Mouse (Mus musculus) embryonic facial prominence, embryonic 11.5 days (tissue): ENCODE measurements at regions not wholly inside any gene's neighbourhood (a gene's known extent, or its start where the extent isn't known, plus 50 kb on each side); places are given as distances from the start of the nearest gene placed in this dataset.

ENCODE experiments used
- ATAC-seq: fragments of 200-750 bp; cut with Nextera tagmentation; replicated peaks from 2 replicates; pipeline ENCODE4 v1.8.0; 2017; ENCODE audit warnings: low read depth; ENCODE audit not compliant: insufficient number of reproducible peaks, low FRiP score, low TSS enrichment
- DNase-seq: peaks from one replicate; pipeline ENCODE4 v3.0.0-alpha.2; 2015; ENCODE audit warnings: low spot score
- H3K27ac ChIP-seq: fragments of 300-500 bp; sonication (generic); replicated peaks from 2 replicates; pipeline ENCODE4 v1.5.1; 2014; ENCODE audit warnings: mild to moderate bottlenecking, low read depth, low read length, control low read depth
- H3K27me3 ChIP-seq: fragments of 300-500 bp; sonication (generic); 2 replicates; pipeline ENCODE4 v1.6.1; 2014; ENCODE audit warnings: mild to moderate bottlenecking, low read length, moderate library complexity, mixed read lengths; ENCODE audit not compliant: control insufficient read depth, insufficient read depth
- H3K36me3 ChIP-seq: fragments of 300-500 bp; sonication (generic); replicated peaks from 2 replicates; pipeline ENCODE4 v1.6.1; 2014; ENCODE audit warnings: low read depth, mild to moderate bottlenecking, low read length, moderate library complexity, mixed read lengths; ENCODE audit not compliant: control insufficient read depth, insufficient read depth
- H3K4me1 ChIP-seq: fragments of 300-500 bp; sonication (generic); 2 replicates; pipeline ENCODE4 v1.6.1; 2014; ENCODE audit warnings: low read length, mixed read lengths; ENCODE audit not compliant: control insufficient read depth, insufficient read depth
- H3K4me2 ChIP-seq: fragments of 300-500 bp; sonication (generic); 2 replicates; pipeline ENCODE4 v1.6.1; 2014; ENCODE audit warnings: low read depth, mild to moderate bottlenecking, control low read depth, low read length, moderate library complexity
- H3K4me3 ChIP-seq: fragments of 300-500 bp; sonication (generic); 2 replicates; pipeline ENCODE4 v1.5.1; 2014; ENCODE audit warnings: low read depth, low read length, control low read depth
- H3K9ac ChIP-seq: fragments of 300-500 bp; sonication (generic); replicated peaks from 2 replicates; pipeline ENCODE4 v1.6.1; 2014; ENCODE audit warnings: mild to moderate bottlenecking, control low read depth, low read length
- H3K9me3 ChIP-seq: fragments of 300-500 bp; sonication (generic); replicated peaks from 2 replicates; pipeline ENCODE4 v1.6.1; 2016; ENCODE audit warnings: mild to moderate bottlenecking, low read length, inconsistent platforms, mixed read lengths; ENCODE audit not compliant: control insufficient read depth
- WGBS: fragments of 180-500 bp; shearing (Covaris S2); extraction: QIAGEN DNeasy Blood & Tissue Kit; methylation state at CpG from one replicate; pipeline ENCODE4 v1.1.7; 2014; 5-methylcytosine and 5-hydroxymethylcytosine counted together

GRCm38 (mm10) chr6:36221308-36221707, 166.6 kb upstream of the Chrm2 start:
- no peak overlapping the region for H3K4me3 ChIP-seq
- H3K27me3 ChIP-seq, result no peaks in the 10 kb centered on the region

GRCm38 (mm10) chr6:36234438-36234837, 153.4 kb upstream of the Chrm2 start:
- Histone ChIP-seq H3K4me1 (no peaks in the 10 kb centered on the region), H3K4me2 (no peak overlapping the region), H3K9ac (no peak overlapping the region), H3K9me3 (no peaks in the 10 kb centered on the region), H3K4me3 (no peak overlapping the region), H3K36me3 (no peaks in the 10 kb centered on the region), H3K27ac (no peak overlapping the region), H3K27me3 (no peaks in the 10 kb centered on the region)
- 76% methylated on average over 1 of the region's 1 CpGs for WGBS
- no peak for DNase-seq
- no peak for ATAC-seq

More at GRCm38 (mm10) chr6:36221308-36221707, 166.6 kb upstream of the Chrm2 start:
- no peaks in the 10 kb centered on the region for H3K36me3 ChIP-seq
- DNase-seq, result no peak
- no peaks in the 10 kb centered on the region for H3K4me1 ChIP-seq
- no peak overlapping the region for H3K4me2 ChIP-seq
- H3K27ac ChIP-seq, result no peak overlapping the region
- no peak overlapping the region for H3K9ac ChIP-seq
- no peak for ATAC-seq
- 70% methylated on average over 4 of the region's 4 CpGs for WGBS
- no peaks in the 10 kb centered on the region for H3K9me3 ChIP-seq

GRCm38 (mm10) chr6:36247027-36247426, 140.9 kb upstream of the Chrm2 start:
- Histone ChIP-seq H3K36me3 (no peaks in the 10 kb centered on the region), H3K27ac (no peak overlapping the region), H3K27me3 (no peaks in the 10 kb centered on the region), H3K9me3 (no peaks in the 10 kb centered on the region), H3K4me2 (no peak overlapping the region), H3K4me3 (no peak overlapping the region), H3K9ac (no peak overlapping the region), H3K4me1 (no peaks in the 10 kb centered on the region)
- DNase-seq, result no peak
- no peak for ATAC-seq
- WGBS, result 70% methylated on average over 3 of the region's 3 CpGs

GRCm38 (mm10) chr6:36248219-36248618, 139.7 kb upstream of the Chrm2 start:
- H3K4me2 ChIP-seq, result no peak overlapping the region
- H3K4me1 ChIP-seq, result no peaks in the 10 kb centered on the region
- ATAC-seq (no peak), DNase-seq (no peak)
- no peak overlapping the region for H3K9ac ChIP-seq
- WGBS, result 92% methylated on average over 1 of the region's 1 CpGs
- H3K36me3 ChIP-seq, result no peaks in the 10 kb centered on the region
- no peaks in the 10 kb centered on the region for H3K9me3 ChIP-seq
- no peak overlapping the region for H3K4me3 ChIP-seq
- H3K27me3 ChIP-seq, result no peaks in the 10 kb centered on the region
- no peak overlapping the region for H3K27ac ChIP-seq

GRCm38 (mm10) chr6:36249047-36249446, 138.8 kb upstream of the Chrm2 start:
- Histone ChIP-seq H3K27ac (no peak overlapping the region), H3K27me3 (no peaks in the 10 kb centered on the region), H3K36me3 (no peaks in the 10 kb centered on the region), H3K9me3 (no peaks in the 10 kb centered on the region), H3K9ac (no peak overlapping the region), H3K4me3 (no peak overlapping the region), H3K4me2 (no peak overlapping the region), H3K4me1 (no peaks in the 10 kb centered on the region)
- WGBS, result 32% methylated on average over 4 of the region's 4 CpGs
- ATAC-seq (no peak), DNase-seq (peak; percentile 71)

GRCm38 (mm10) chr6:36266717-36267402, 121.0 kb upstream of the Chrm2 start:
- ATAC-seq (no peak), DNase-seq (no peak)
- no peak overlapping the region for H3K27ac ChIP-seq
- no peaks in the 10 kb centered on the region for H3K36me3 ChIP-seq
- no peak overlapping the region for H3K9ac ChIP-seq
- H3K4me1 ChIP-seq, result no peaks in the 10 kb centered on the region
- no peak overlapping the region for H3K4me3 ChIP-seq
- 90% methylated on average over 10 of the region's 10 CpGs for WGBS
- no peaks in the 10 kb centered on the region for H3K9me3 ChIP-seq
- no peaks in the 10 kb centered on the region for H3K27me3 ChIP-seq
- H3K4me2 ChIP-seq, result no peak overlapping the region

- WGBS, result 81% methylated on average over 10 of the region's 10 CpGs
- DNase-seq, result no peak
- no peaks in the 10 kb centered on the region for H3K27me3 ChIP-seq
- H3K4me1 ChIP-seq, result no peaks in the 10 kb centered on the region
- ATAC-seq, result no peak
- H3K27ac ChIP-seq, result no peak overlapping the region
- no peak overlapping the region for H3K4me3 ChIP-seq
- H3K9me3 ChIP-seq, result no peaks in the 10 kb centered on the region
- no peaks in the 10 kb centered on the region for H3K36me3 ChIP-seq
- H3K4me2 ChIP-seq, result no peak overlapping the region
- no peak overlapping the region for H3K9ac ChIP-seq
These were observed 101.2 kb upstream of the Chrm2 start for GRCm38 (mm10) chr6:36286664-36287063.

GRCm38 (mm10) chr6:36313586-36313985, 74.3 kb upstream of the Chrm2 start:
- no peak for DNase-seq
- WGBS, result 65% methylated on average over 1 of the region's 1 CpGs
- H3K9ac ChIP-seq, result no peak overlapping the region
- H3K4me1 ChIP-seq, result no peaks in the 10 kb centered on the region
- H3K27me3 ChIP-seq, result no peaks in the 10 kb centered on the region
- no peak overlapping the region for H3K27ac ChIP-seq
- no peaks in the 10 kb centered on the region for H3K9me3 ChIP-seq
- H3K4me3 ChIP-seq, result no peak overlapping the region
- ATAC-seq, result no peak
- H3K4me2 ChIP-seq, result no peak overlapping the region
- H3K36me3 ChIP-seq, result no peaks in the 10 kb centered on the region
